Comparison of ENCODE assay signal across 24 mouse cellular contexts in the genomic region with DNA sequence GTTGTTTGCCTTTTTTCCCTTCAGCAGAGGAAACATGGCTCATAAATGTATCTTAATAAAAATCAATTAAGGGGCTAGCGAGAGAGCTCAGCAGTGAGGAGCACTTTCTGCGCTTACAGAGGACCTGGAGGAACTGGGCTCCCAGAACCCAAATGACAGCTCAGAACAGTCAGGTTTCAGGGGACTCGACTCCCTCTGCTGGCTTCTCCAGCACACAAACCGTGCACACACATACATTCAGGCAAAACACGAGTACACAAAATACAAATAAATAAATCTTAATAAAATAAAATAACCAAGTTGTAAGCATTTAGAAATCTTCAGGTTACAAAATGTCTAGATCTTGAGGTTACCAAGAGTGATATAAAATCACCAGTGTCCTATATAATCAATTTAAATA. TPM values are rescaled to one million over a fixed set of nuclear protein-coding genes. Genes with fewer than 3 reads are reported as not detected.
DNase-seq lines count a peak whose midpoint lies in the region; ATAC-seq and TF ChIP-seq lines count a peak whose summit lies in the region.
"Had no signal": no experiment of that assay in that cellular context is flagged by ENCODE, and none has a peak within 500 bp of the region (broad histone marks: within the 10 kb centered on the region; RNA-seq: fewer than 3 reads in every experiment).

No protein-coding gene starts in this region.

- no peaks in the 10 kb centered on the region for H3K9me3 ChIP-seq in liver, embryonic 14.5 days (ENCODE audit: control insufficient read depth, low read length)
- no peaks in the 10 kb centered on the region for H3K9me3 ChIP-seq in liver, embryonic 11.5 days (ENCODE audit: control insufficient read depth, low read length)
- H3K9me3 ChIP-seq in MEL (replicated peaks; ENCODE audit: insufficient read depth, low read length): no peaks in the 10 kb centered on the region
- H3K9me3 ChIP-seq: embryonic facial prominence, embryonic 10.5 days; forebrain, embryonic 12.5 days; heart, embryonic 13.5 days; hindbrain, embryonic 12.5 days; limb, embryonic 13.5 days; neural tube, embryonic 13.5 days had no signal

- DNase-seq in CD4-positive, CD25-positive, alpha-beta regulatory T cell, adult 2 months (ENCODE audit: low read depth, low spot score): peak; percentile 18
- no peak for DNase-seq in liver, embryonic 14.5 days (ENCODE audit: low read depth in 3 of 3, low spot score in 3 of 3)
- no peak for DNase-seq in liver, embryonic 11.5 days (ENCODE audit: low spot score)
- no peak for DNase-seq in MEL (ENCODE audit: low read depth, low spot score)
- no peak for DNase-seq in cerebellum, adult 8-10 months
- no peak for DNase-seq in layer of hippocampus, postnatal 36 days
- DNase-seq: adrenal gland, postnatal 14 days; cerebellum, adult 9-11 months; gastrocnemius, postnatal 25 days; heart, adult 2 months; kidney, adult 11 months; kidney, postnatal 10 days; thymus, postnatal 14 days had no signal

- no peaks in the 10 kb centered on the region for H3K79me2 ChIP-seq in MEL (ENCODE audit: control insufficient read depth, insufficient read depth, low read length, poor library complexity)

- 72% methylated on average over 5 of the region's 5 CpGs for WGBS in liver, embryonic 14.5 days (ENCODE audit: insufficient replicate concordance)
- WGBS in liver, embryonic 11.5 days: 72% methylated on average over 5 of the region's 5 CpGs

- H3K4me2 ChIP-seq in liver, embryonic 14.5 days (ENCODE audit: low read depth): no peak overlapping the region
- H3K4me2 ChIP-seq in liver, embryonic 11.5 days: no peak overlapping the region
- H3K4me2 ChIP-seq: forebrain, embryonic 12.5 days; heart, embryonic 13.5 days; hindbrain, embryonic 12.5 days; limb, embryonic 13.5 days; neural tube, embryonic 13.5 days had no signal

- H3K9ac ChIP-seq in liver, embryonic 14.5 days (replicated peaks): no peak overlapping the region
- no peak overlapping the region for H3K9ac ChIP-seq in liver, embryonic 11.5 days (ENCODE audit: low read depth, low read length)
- H3K9ac ChIP-seq in MEL (ENCODE audit: control insufficient read depth, low read depth, low read length, poor library complexity, severe bottlenecking): no peak overlapping the region
- H3K9ac ChIP-seq: forebrain, embryonic 12.5 days; heart, embryonic 13.5 days; hindbrain, embryonic 12.5 days; limb, embryonic 13.5 days; neural tube, embryonic 13.5 days had no signal

- H3K4me3 ChIP-seq in liver, embryonic 14.5 days (ENCODE audit: insufficient read depth in 1 of 2, low read depth in 2 of 2, low read length in 2 of 2): no peak overlapping the region
- no peak overlapping the region for H3K4me3 ChIP-seq in liver, embryonic 11.5 days (ENCODE audit: low read depth, low read length)
- H3K4me3 ChIP-seq in MEL (ENCODE audit: control insufficient read depth in 1 of 2, insufficient read depth in 1 of 2, low read depth in 2 of 2, low read length in 2 of 2): no peak overlapping the region
- H3K4me3 ChIP-seq in embryonic fibroblast, embryonic 13.5 days (ENCODE audit: insufficient read depth, low read length): no peak overlapping the region
- H3K4me3 ChIP-seq: embryonic facial prominence, embryonic 10.5 days; forebrain, embryonic 12.5 days; heart, adult 2 months; heart, embryonic 13.5 days; hindbrain, embryonic 12.5 days; limb, embryonic 13.5 days; myocyte; neural tube, embryonic 13.5 days had no signal

- H3K4me1 ChIP-seq in liver, embryonic 14.5 days (replicated peaks; ENCODE audit: control insufficient read depth in 2 of 2, insufficient read depth in 2 of 2, low read length in 1 of 2): peaks cover 23% of the 10 kb centered on the region in 2 experiments
- H3K4me1 ChIP-seq in liver, embryonic 11.5 days (replicated peaks; ENCODE audit: control insufficient read depth, insufficient read depth, low read length): peaks cover 13% of the 10 kb centered on the region
- H3K4me1 ChIP-seq in MEL (ENCODE audit: control insufficient read depth in 1 of 2, insufficient read depth in 2 of 2, low read length in 2 of 2): no peaks in the 10 kb centered on the region
- H3K4me1 ChIP-seq in embryonic fibroblast, embryonic 13.5 days (ENCODE audit: control insufficient read depth, insufficient read depth, low read length): no peaks in the 10 kb centered on the region
- H3K4me1 ChIP-seq: forebrain, embryonic 12.5 days; heart, embryonic 13.5 days; hindbrain, embryonic 12.5 days; limb, embryonic 13.5 days; neural tube, embryonic 13.5 days had no signal

- no peak for TF ChIP-seq POLR2A in MEL (IDR thresholded peaks at IDR 0.05; ENCODE audit: control insufficient read depth in 1 of 2, insufficient read depth in 1 of 2, low read depth in 1 of 2, low read length in 2 of 2, poor library complexity in 1 of 2)
- no peak for TF ChIP-seq POLR2A in embryonic fibroblast, embryonic 13.5 days (IDR thresholded peaks at IDR 0.05; ENCODE audit: low read depth, low read length)

- TF ChIP-seq CTCF in liver, embryonic 14.5 days (IDR thresholded peaks at IDR 0.05; ENCODE audit: low read depth): peak; percentile 60
- peak in 2 of 3 experiments; percentile 2 to 18; a peak in 2 of 6 replicates for TF ChIP-seq CTCF in MEL (IDR thresholded peaks at IDR 0.05 in 2 of 3, conservative IDR thresholded peaks at IDR 0.05 in 1 of 3; ENCODE audit: control insufficient read depth in 1 of 3, insufficient read depth in 1 of 3, low read depth in 2 of 3, low read length in 3 of 3, poor library complexity in 1 of 3, severe bottlenecking in 1 of 3)
- TF ChIP-seq CTCF in embryonic fibroblast, embryonic 13.5 days (IDR thresholded peaks at IDR 0.05; ENCODE audit: borderline replicate concordance, insufficient read depth, low read length): peak; percentile 25; the same call in 1 of the 2 replicates

- no peak for ATAC-seq in CD4-positive, CD25-positive, alpha-beta regulatory T cell, adult 4 months
- no peak for ATAC-seq in liver, embryonic 14.5 days (ENCODE audit: insufficient read depth)
- ATAC-seq in liver, embryonic 11.5 days (replicated peaks; ENCODE audit: low FRiP score): no peak
- ATAC-seq: midbrain, embryonic 16.5 days had no signal

- no peaks in the 10 kb centered on the region; the same call in 1 of the 2 replicates for H3K36me3 ChIP-seq in liver, embryonic 14.5 days (replicated peaks; ENCODE audit: control insufficient read depth, insufficient read depth, low read depth)
- 0 out of 2 replicates have a peak, but pooled peaks cover 4% of the 10 kb centered on the region for H3K36me3 ChIP-seq in liver, embryonic 11.5 days (ENCODE audit: control insufficient read depth, insufficient read depth, low read length)
- H3K36me3 ChIP-seq in MEL (ENCODE audit: control insufficient read depth in 1 of 2, insufficient read depth in 2 of 2, low read length in 2 of 2): no peaks in the 10 kb centered on the region
- H3K36me3 ChIP-seq: embryonic facial prominence, embryonic 10.5 days; forebrain, embryonic 12.5 days; limb, embryonic 13.5 days had no signal

- H3K27me3 ChIP-seq in liver, embryonic 14.5 days (ENCODE audit: control insufficient read depth, insufficient read depth, low read length): no peaks in the 10 kb centered on the region
- H3K27me3 ChIP-seq in liver, embryonic 11.5 days (replicated peaks; ENCODE audit: control insufficient read depth, insufficient read depth, low read length): no peaks in the 10 kb centered on the region
- no peaks in the 10 kb centered on the region for H3K27me3 ChIP-seq in MEL (ENCODE audit: control insufficient read depth in 1 of 2, insufficient read depth in 2 of 2, low read length in 2 of 2)
- H3K27me3 ChIP-seq: forebrain, embryonic 12.5 days; heart, embryonic 13.5 days; hindbrain, embryonic 12.5 days; limb, embryonic 13.5 days; neural tube, embryonic 13.5 days had no signal

- TF ChIP-seq EP300 in liver, embryonic 14.5 days (IDR thresholded peaks at IDR 0.05; ENCODE audit: low read depth): no peak
- no peak for TF ChIP-seq EP300 in MEL (IDR thresholded peaks at IDR 0.05; ENCODE audit: low read depth in 1 of 2, low read length in 2 of 2)

- peak; percentile 2 for TF ChIP-seq RAD21 in MEL (IDR thresholded peaks at IDR 0.05; ENCODE audit: low read depth, low read length)

- H3K27ac ChIP-seq in liver, embryonic 14.5 days: no peak overlapping the region
- H3K27ac ChIP-seq in liver, embryonic 11.5 days (ENCODE audit: low read depth, low read length): no peak overlapping the region
- no peak overlapping the region for H3K27ac ChIP-seq in MEL (ENCODE audit: control insufficient read depth, low read depth, low read length)
- H3K27ac ChIP-seq in embryonic fibroblast, embryonic 13.5 days (ENCODE audit: insufficient read depth, low read length): no peak overlapping the region
- H3K27ac ChIP-seq: embryonic facial prominence, embryonic 10.5 days; forebrain, embryonic 12.5 days; heart, adult 2 months; heart, embryonic 13.5 days; hindbrain, embryonic 12.5 days; limb, embryonic 13.5 days; macrophage; neural tube, embryonic 13.5 days had no signal

RNA-seq across cellular contexts. Expression of a gene that starts 22.9 kb away (rescaled TPM):
- 10 to 100 TPM; 13.4 to 22.5 TPM for polyA plus RNA-seq in CD4-positive, CD25-positive, alpha-beta regulatory T cell, adult 4 months (2017; shearing (Covaris generic))
- polyA plus RNA-seq in liver, embryonic 14.5 days (2012; rRNA removed): 3.0 and 4.1 TPM in 2 replicates
- polyA plus RNA-seq in liver, embryonic 14.5 days (2014; fragmentation: Nextera tagmentation; extraction: Ambion mirVana): 8.9 and 9.0 TPM in 2 replicates
- polyA plus RNA-seq in liver, embryonic 11.5 days (2014; fragmentation: Nextera tagmentation; extraction: Ambion mirVana): 6.3 and 8.4 TPM in 2 replicates
- total RNA-seq in MEL (2012; rRNA removed): 0.23 TPM in 2 replicates
- under 1 TPM in 1 of 2 experiments, not detected in 1; 0.99 TPM for polyA plus RNA-seq in MEL (2012; ENCODE audit: insufficient read depth in 1 of 2, insufficient read length in 2 of 2, low read depth in 1 of 2, low replicate concordance in 2 of 2, missing spikeins in 1 of 2)
- polyA plus RNA-seq in embryonic fibroblast, embryonic 13.5 days (2011; ENCODE audit: insufficient read length, low read depth, missing spikeins): 1.6 and 1.8 TPM in 2 replicates
- total RNA-seq in layer of hippocampus, postnatal 36 days (2021): 10 to 100 TPM; 64.7 to 65.3 TPM

RNA-seq across cellular contexts. Expression of a gene that starts 50.9 kb away (rescaled TPM):
- polyA plus RNA-seq in CD4-positive, CD25-positive, alpha-beta regulatory T cell, adult 4 months (2017; shearing (Covaris generic)): 10 to 100 TPM; 18.1 to 29.4 TPM
- 6.2 and 13.8 TPM in 2 replicates for polyA plus RNA-seq in liver, embryonic 14.5 days (2012; rRNA removed)
- polyA plus RNA-seq in liver, embryonic 14.5 days (2014; fragmentation: Nextera tagmentation; extraction: Ambion mirVana): 19.2 and 20.5 TPM in 2 replicates
- 22.1 and 22.6 TPM in 2 replicates for polyA plus RNA-seq in liver, embryonic 11.5 days (2014; fragmentation: Nextera tagmentation; extraction: Ambion mirVana)
- 3.4 TPM in 2 replicates for total RNA-seq in MEL (2012; rRNA removed)
- 1 to 10 TPM in 1 of 2 experiments, not detected in 1; 7.7 TPM for polyA plus RNA-seq in MEL (2012; ENCODE audit: insufficient read depth in 1 of 2, insufficient read length in 2 of 2, low read depth in 1 of 2, low replicate concordance in 2 of 2, missing spikeins in 1 of 2)
- polyA plus RNA-seq in embryonic fibroblast, embryonic 13.5 days (2011; ENCODE audit: insufficient read length, low read depth, missing spikeins): 13.0 and 16.3 TPM in 2 replicates
- total RNA-seq in layer of hippocampus, postnatal 36 days (2021): 10 to 100 TPM; 26.0 to 27.3 TPM

RNA-seq across cellular contexts. Expression of a gene that starts 51.0 kb away (rescaled TPM):
- 10 to 100 TPM; 11.4 to 11.5 TPM for polyA plus RNA-seq in CD4-positive, CD25-positive, alpha-beta regulatory T cell, adult 4 months (2017; shearing (Covaris generic))
- polyA plus RNA-seq in liver, embryonic 14.5 days (2012; rRNA removed): 14.9 and 20.1 TPM in 2 replicates
- polyA plus RNA-seq in liver, embryonic 14.5 days (2014; fragmentation: Nextera tagmentation; extraction: Ambion mirVana): 22.4 and 25.2 TPM in 2 replicates
- 27.6 and 31.6 TPM in 2 replicates for polyA plus RNA-seq in liver, embryonic 11.5 days (2014; fragmentation: Nextera tagmentation; extraction: Ambion mirVana)
- 3.0 and 3.2 TPM in 2 replicates for total RNA-seq in MEL (2012; rRNA removed)
- polyA plus RNA-seq in MEL (2012; ENCODE audit: insufficient read depth in 1 of 2, insufficient read length in 2 of 2, low read depth in 1 of 2, low replicate concordance in 2 of 2, missing spikeins in 1 of 2): 1 to 10 TPM in 1 of 2 experiments, not detected in 1; 7.7 TPM
- 23.6 and 27.3 TPM in 2 replicates for polyA plus RNA-seq in embryonic fibroblast, embryonic 13.5 days (2011; ENCODE audit: insufficient read length, low read depth, missing spikeins)
- total RNA-seq in layer of hippocampus, postnatal 36 days (2021): 10 to 100 TPM; 22.8 to 23.9 TPM

Comparison
In these comparisons a context has a peak if more than half of its experiments do, and no peak if none do; other contexts are left out.
1. CTCF ChIP-seq: peak in every context shown above with its lines; median percentile 60 in liver, embryonic 14.5 days; 25 in embryonic fibroblast, embryonic 13.5 days; 10 in MEL.